Mouse (Mus musculus) kidney, postnatal 25 days (tissue): ENCODE data around the gene Fam20a.

Source experiments
- DNase-seq, 2 experiments: peaks; one replicate each; pipeline ENCODE4 v3.0.0; 2021; ENCODE audit warnings: mixed read lengths in 2 of 2

Gene Fam20a

GRCm38 (mm10) chr11:109721781-109722446 is at the start of gene Fam20a:
Gene Fam20a, minus strand, starts transcription at chr11:109722279.
- DNase-seq = peak; percentile 72 to 84

GRCm38 (mm10) chr11:109771381-109771780 is 49.3 kb upstream of the Fam20a start:
- peak; percentile 49 to 64 for DNase-seq

GRCm38 (mm10) chr11:109770185-109770584 is 48.1 kb upstream of the Fam20a start:
- no peak for DNase-seq

DNA sequence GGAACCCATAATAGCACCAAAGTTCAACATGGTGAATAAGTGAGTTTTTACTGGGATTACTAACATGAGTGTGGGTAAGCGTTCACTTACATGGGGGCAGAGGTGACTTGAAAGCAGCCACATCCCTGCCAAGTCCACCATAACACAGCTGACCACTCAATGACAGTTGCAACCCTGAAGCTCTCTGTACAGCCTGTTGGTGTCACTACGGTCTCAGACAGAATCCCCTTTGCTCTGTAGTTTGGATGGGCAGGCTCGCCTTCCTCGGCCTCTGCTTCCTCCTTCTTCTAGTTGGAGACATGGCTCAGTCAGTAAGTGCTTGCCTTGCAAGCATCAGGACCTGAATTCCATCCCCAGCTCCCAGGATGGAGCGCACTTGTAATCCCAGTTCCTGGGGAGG is 47.0 kb upstream of the Fam20a start:
- DNase-seq = no peak

GRCm38 (mm10) chr11:109760063-109760462 is 38.0 kb upstream of the Fam20a start:
- no peak for DNase-seq

GRCm38 (mm10) chr11:109758616-109759215 is 36.6 kb upstream of the Fam20a start:
- DNase-seq = peak; percentile 43 to 58

- DNase-seq = no peak
Measured at GRCm38 (mm10) chr11:109754105-109754602, 32.1 kb upstream of the Fam20a start.

DNA sequence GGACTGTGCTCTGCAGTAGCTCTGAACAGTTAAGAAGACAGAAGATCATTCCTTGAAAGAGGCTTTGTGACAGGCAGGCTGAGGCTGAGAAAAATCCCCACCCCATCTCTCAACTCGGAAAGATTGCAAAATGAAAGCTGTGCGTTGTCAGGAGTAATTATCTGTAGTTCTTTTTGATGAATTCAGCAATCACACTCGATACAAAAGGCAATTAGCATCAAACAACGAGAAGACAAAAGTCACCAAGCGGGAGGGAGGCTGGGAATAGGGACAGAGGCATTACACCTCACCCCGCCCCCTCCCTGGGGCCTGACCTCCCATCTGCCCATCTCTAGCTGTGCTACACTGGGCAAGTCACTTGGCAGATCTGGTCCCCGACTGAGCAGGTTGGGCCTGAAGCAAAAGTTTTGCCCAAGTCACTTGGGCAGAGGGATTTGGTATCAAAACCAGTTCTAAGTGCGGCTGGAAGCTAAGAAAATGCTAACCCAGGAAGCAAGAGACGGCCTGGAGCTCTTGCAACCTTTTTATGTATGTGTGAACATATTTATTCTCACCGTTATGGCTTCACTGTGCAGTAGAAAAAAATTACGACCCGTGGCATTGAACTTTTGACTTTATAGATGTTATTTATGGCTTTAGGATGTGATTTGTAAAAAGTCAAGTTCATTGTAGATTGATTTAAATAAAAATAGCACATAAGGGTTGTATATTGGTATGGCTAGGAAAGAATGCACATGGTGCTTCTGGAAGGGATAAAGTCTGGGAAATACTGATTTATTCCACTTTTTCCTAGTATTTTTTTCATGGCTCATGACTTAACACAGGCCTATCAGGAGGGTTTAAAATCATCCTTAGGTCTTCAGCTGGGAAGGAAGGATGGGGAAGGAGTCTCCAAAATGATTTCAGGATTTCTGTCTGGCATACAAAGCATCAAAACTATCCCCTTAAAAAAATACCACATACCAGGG is 29.8 kb upstream of the Fam20a start:
- DNase-seq = no peak

GRCm38 (mm10) chr11:109745210-109745609 is 23.1 kb upstream of the Fam20a start:
- DNase-seq = no peak

GRCm38 (mm10) chr11:109737967-109738366 is 15.9 kb upstream of the Fam20a start:
- no peak for DNase-seq

DNA sequence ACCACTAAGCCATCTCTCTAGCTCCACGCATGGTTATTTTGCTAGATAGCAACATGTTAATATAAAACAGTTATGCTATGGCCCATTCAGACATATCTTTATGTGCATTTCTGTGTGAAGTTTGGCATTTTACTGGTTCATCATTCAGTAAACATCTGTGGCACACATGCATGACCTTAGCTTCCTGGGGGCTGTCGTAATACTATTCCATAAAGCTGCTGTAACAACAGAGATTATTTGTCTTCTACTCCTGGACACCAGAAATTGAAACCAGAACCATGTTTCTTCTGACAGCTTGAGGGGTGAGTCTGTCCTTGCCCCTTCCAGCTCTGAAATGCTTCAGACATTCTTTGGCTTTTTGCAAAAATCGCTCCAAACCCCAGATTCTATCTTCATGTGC is 14.3 kb upstream of the Fam20a start:
- no peak for DNase-seq

DNA sequence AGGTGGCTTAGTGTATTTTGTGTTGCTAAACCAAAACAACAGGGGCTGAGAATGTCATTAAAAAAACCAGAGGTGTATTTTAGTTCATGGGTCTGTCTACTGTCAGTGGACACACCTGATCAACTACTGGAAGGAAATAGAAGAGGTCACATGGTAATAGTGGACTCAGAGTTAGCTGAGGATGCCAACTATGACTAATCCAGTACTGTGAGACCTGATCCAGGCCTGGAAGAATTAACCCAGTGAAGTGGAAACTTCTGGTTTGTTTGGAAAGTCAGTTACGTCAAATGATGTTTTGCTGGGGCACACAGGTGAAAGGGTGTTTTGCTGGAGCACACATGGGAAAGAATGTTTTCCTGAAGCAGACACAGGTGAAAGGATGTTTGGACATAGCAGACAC is 12.3 kb upstream of the Fam20a start:
- no peak for DNase-seq

GRCm38 (mm10) chr11:109732726-109733438 is 10.8 kb upstream of the Fam20a start:
- no peak for DNase-seq

GRCm38 (mm10) chr11:109728371-109728770 is 6.3 kb upstream of the Fam20a start:
- DNase-seq = no peak

DNA sequence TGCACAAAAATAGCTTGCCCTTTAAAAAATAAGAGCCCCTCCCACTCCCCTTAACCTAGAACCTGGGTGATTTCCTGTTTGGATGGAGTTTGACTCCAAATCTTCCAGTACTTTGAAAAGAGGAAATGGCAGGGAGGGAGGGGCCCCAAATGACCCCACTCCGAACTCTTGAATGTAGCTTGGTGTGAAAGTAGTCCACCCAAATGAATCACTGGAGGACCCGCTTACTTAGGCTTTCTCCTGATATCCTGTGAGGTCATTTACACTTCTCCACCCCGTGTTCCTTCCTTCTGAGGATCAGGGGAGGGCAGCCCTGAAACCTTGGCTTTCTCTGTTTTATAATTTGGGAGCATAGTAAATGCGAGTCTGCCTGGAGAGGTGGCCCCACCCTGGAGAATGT is 632 bp upstream of the Fam20a start:
- peak; percentile 69 to 78 for DNase-seq

- peak; percentile 55 to 70 for DNase-seq
Measured at GRCm38 (mm10) chr11:109721320-109721780, 729 bp downstream of the Fam20a start.

DNA sequence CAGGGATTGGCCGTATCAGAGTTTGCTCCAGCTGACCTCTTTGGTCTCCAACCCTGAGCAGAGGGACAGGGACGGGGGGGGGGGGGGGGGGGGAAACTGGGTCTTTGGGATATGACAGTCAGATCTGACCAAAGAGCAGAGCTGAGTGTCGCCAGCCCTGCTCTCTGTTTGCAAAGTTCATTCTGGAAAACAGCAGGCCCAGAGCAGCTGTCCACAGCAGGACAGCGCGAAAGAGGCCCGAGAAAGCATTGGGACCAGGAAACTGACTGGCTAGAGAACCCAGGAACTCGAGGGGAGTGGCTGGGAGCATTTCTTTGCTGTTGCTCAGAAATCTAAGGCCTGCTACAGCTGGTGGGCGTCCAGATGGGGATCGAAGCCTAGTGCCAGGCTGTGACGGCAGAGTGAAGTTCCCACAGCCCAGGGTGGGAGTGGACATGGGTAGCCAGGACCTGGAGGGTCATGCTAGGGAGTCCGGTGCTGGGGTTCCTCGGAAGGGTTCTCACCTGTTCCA is 1.2 kb downstream of the Fam20a start:
- DNase-seq = peak; percentile 52 to 72

DNA sequence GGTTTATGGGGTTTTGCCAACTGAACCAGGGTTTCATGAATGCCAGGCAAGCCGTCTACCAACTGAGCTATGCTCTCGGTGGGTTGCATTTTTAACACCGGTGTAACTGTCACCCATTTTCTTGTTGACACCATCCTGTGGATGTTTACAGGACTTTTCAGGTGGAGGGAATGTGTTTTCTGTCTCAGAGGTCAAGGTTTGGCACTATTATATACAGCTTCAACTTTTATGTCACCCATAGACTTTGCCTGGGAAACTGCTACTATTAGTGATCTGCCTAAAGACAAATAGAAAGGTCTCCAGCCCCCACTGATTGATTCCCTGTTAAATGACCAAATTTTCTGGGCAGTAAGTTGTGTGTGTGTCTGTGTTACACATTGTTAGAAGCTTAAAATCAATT is 2.7 kb downstream of the Fam20a start:
- no peak for DNase-seq

DNA sequence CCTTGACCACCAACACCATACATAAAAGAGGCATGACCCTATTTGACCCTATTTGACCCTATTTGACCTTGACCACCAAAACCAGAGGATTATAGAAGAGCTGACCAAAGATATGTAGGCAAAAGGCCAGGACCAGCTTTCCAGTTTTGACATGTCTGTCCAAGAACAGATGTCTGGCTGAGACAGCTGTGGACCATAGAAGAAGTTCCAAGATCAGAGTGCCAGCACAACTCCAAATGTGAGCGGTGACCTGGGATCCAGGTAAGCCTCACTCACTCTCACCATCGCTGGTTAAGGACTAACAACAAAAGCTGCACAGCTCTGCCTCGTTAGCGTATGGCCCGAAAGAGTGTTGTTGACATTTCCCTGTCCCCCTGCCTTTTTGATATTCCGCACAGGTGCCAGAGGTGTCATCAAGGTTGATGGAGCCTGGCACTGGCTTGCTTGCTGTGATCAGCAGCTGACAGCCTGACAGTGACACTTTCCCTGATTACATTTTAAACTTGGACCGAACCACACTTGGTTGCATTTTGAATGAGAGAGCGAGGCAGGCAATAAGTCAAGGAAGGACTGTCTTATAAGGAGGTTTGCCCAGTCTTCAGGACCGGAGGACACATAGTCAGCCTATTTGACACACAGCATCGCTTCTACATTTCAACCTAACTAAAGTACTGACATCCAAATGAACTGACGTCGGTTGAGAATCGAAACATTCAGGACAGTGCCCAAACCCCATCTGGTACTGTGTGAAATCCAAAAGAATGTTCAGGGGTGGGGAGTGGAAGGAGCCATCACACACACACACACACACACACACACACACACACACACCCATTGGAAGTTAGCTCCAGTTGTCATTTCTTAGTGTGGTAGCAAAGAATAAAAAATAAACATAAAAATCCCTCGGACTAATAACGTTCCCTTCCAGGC is 3.8 kb downstream of the Fam20a start:
- no peak for DNase-seq

DNA sequence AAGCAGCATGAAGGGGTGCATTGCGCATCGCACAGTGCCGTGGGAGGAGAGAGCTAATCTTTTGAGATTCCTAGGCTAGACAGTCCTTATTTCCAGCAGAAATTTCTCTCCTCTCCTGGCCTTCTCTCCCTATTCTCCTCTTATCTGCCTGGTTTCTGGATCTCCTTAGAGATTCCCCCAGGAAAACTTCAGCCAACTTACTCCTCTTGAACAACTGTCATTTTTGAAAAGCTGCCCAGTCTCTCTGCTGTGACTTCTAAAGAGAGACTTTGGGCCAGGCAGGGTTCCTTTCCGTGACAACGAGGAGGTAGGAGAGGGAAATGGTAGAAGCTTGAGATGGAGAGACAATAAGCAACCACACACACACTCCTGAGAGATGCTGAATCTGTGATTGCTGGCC is 4.6 kb downstream of the Fam20a start:
- DNase-seq = no peak

DNA sequence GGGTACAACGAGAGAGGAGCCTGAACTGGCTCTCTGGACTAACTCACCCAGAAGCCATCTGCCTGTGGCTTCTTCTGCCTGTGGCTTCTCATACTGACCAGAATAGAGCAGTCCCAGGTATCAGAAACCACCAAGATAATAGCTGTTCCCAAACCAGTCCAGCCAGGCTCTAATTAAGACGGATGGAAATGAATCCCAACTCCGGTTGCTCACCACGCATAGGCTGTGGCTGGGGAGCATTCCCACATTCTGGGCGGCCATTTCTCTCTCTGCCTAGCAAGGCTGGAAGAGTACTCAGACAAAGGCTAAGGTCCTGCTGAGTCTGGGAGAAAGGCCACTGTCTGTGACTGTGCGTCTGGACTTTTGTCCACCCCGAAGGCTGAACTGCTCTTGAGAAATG is 5.1 kb downstream of the Fam20a start:
- no peak for DNase-seq
